Mouse (Mus musculus) heart, adult 18-20 months (tissue): ENCODE measurements around the gene Tmem208. TPM values are rescaled to one million over a fixed set of nuclear protein-coding genes. Genes with fewer than 3 reads are reported as not detected.
A peak's percentile ranks its signal among the peaks of the same experiment; 100 is the strongest.

Experiments used
- DNase-seq, 2 experiments: peaks; one replicate each; pipeline ENCODE4 v3.0.0; 2021 to 2022; ENCODE audit warnings: mixed read lengths in 1 of 2
- total RNA-seq, 2 experiments: library from RNA; stranded (reverse); gene quantifications; 2 replicates each; pipeline ENCODE4 v1.2.3; 2021

Gene Tmem208
- total RNA-seq, 2 experiments from 2014 or later = 24.3 to 26.6 TPM

DNA sequence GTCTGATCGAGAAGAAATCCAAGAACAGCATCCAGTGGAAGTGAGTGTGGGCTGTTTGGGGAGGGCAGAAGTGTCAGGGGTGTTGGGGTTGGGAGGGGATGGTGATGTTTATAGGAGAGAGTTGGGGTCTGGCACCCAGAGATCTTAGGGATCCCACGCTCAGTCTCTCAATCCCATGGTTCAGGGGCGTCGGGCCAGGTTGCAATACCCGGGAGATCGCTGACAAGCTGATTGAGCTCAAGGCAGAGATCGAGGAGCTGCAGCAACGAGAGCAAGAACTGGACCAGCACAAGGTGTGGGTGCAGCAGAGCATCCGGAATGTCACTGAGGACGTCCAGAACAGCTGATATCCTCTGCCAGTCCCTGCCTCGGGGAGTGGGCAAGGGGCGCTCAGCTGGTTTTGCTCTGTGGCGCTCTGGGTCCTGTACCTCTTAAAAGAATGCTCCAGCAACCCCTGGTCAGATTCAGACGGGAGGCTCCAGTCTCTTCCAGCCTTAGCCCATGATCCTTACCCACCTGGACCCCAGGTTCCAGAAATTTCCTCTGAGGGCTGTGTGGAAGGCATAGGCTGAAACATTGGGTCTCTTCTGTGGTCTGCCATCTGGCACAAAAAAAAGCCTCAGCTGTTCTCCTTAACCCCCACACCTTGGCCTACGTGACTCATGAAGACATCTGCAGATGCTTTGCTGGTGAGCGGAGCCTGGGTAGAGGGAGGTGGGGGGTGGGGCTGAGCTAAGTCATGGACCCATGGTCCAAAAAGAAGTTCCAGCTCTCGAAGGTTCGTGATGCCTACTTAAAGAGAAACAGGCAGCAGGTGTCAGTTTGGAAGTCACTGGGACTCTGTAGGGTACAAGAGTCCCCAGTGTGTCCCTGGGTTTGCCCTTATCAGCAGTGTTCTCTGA, 27.6 kb upstream of the Tmem208 start:
- DNase-seq = no peak

DNA sequence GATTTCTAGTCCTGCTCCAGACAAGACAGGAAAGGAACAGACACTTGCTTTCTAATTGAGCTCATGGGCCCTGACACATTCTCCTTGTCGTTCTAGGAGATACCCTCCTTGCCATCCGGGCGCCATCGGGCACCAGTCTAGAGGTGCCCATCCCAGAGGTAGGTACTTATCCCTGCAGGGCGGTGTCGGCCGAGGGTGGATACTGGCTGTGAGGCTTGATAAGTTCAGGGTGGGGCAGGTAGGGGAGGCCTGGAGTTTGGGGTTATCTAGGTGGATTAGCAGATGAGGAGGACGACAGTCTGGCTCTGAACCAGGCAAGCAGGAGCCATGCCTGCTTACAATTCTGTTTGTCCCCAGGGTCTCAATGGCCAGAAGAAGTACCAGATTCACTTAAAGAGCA, 26.2 kb upstream of the Tmem208 start:
- no peak for DNase-seq

DNA sequence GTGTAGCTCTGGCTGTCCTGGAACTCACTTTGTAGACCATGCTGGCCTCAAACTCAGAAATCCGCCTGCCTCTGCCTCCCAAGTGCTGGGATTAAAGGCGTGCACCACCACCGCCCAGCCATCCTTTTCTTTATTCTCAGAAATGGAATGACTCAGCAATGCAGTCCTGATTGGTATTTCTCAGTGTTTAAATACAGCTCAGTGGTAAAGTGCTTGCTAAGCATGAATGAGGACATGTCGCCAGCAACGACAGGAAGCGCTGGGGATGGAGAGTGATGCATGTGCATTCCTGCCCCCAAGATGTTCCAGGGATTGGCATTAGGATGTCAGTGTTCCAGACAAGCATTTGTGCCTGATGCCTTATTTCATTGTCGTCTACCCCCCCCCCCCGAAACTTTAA, 22.8 kb upstream of the Tmem208 start:
- no peak for DNase-seq

DNA sequence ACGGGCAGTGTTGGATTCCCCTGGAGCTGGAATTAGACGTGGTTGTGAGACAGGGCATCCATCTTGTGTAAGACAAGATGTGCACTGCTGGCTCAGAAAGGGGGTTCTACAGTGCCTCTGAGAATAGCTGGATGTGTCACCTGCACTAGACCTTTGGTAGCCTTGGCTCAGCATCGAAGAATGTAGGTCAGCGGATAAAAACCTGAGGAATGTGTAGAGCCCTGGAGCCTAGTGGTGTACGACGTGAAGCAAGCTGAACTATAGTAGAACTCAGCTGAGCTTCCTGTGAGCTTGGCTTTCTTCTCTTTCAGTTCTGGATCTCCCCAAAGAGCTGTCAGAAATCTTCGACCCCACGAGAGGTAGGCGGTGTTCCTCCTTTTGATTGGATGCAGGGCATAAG, 22.3 kb upstream of the Tmem208 start:
- no peak for DNase-seq

DNA sequence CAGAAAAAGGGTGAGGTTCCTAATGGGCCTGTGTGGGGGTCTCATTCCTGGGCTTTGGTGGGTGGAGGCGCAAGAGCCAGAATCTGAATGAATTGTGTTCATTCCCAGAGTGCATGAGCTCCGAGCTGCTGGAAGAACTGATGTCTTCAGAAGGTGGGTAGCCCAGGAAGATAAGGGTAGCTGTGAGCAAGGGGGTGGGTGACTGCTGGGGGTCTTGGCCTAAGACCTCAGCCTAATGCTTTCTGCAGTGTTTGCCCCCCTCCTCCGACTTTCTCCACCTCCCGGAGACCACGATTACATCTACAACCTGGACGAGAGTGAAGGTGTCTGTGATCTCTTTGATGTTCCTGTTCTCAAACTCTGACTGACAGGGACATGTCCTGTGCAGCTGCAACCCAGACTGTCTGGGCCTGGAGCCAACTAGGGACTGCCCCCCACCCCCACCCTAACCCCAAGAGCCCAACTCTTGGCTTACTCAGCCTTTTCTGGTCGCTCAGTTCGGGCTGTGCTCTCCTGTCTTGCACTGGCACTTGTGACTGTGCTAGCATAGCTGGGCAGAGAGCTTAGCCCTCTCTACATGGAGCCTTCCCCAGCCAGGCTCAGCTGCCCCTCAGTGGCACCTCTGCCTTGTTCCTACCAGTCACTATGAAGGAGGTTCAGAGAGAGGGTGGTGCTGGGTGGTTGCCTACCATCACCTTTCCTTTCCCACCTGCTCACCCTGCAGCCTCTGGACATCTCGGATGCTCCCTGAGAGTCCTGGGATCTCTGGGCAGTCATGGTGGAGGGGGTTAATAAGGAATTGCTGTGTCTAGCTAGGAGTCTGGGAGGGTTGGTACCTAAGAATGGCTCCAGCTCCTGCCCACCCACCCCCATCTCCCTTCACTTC, 21.6 kb upstream of the Tmem208 start:
- no peak for DNase-seq

DNA sequence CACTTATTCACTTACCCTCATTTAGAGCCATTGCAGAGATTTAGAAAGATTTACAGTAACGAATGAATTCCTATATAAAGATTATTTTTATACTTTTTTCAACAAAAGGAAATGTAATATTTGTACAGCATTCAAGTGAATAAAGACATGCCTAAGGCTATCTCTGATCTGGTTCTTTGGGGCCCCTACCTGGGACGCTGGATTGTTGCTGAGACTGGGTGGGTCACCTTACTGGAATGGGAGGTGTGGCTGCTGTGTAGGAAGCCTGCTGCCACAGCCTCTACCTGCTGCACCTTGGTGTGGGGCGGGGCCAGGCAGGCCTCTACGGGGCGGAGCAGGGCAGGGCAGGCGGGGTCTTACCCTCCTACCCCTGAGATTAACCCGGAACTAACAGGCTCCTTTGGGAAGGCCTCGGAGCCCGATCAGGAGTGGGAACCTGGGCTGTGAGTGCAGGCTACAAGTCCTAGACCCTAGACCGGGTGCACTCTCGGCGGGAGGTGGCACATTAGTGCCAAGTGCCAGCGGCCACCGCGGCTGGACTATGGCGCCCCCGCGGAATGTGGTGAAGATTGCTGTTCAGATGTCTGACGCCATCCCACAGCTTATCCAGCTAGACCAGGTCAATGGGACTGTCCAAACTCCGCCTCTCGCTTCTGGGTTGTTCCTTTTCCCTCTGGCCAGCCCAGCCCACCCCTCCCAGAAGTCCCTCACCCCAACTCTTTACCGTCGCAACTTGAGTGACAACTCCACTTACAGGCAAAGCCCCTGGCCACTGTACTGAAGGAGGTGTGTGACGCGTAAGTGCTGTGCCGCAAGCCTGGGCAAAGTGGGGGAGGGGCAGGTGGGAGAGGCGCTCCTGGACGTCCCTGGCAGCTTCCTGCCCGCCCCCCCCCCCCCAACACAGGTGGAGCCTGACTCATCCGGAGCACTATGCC, 20.7 kb upstream of the Tmem208 start, which contains the start of gene Elmo3:
TSS of gene Elmo3 (plus strand) at position 391 of the 935 bp plus-strand sequence.
- peak; percentile 43 to 51 for DNase-seq

DNA sequence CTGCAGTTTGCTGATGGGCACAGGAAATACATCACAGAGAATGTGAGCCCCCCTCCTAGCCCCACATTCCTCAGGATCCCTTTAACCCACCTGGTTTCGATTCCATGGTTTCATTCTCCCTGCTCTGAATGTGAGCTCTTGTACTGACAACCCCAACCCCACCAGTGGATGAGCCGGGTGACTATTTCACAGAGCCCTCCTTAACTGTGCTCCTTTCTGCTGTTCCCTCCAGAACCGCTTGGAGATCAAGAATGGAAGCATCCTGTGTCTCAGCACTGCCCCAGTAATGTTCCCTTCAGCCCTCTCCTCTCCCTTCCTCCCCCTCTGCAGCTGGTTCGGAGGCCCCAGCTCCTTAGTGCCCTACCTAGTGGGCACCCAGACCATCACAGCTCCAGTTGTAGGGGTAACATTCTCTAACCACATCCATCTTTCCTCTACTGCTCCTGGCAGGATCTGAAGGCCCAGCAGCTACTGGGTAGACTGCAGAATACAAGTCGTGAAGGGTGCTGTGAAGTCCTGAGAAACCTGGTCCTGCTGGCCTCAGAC, 19.9 kb upstream of the Tmem208 start:
- no peak for DNase-seq

DNA sequence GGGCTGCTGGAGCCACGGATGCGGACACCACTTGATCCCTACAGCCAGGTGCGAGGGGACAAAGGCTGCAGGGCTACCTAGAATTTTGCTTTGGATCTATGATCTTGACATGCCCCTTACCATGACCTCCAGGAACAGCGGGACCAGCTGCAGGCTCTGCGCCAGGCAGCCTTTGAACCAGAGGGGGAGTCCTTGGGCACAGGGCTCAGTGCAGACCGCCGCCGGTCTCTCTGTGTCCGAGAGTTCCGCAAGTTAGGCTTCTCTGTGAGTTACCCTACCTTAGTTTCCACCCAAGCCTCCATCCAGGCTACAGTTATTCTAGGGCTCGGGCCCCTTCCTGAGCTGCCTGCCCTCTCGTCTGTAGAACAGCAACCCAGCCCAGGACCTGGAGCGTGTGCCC, 18.5 kb upstream of the Tmem208 start:
- DNase-seq = no peak

DNA sequence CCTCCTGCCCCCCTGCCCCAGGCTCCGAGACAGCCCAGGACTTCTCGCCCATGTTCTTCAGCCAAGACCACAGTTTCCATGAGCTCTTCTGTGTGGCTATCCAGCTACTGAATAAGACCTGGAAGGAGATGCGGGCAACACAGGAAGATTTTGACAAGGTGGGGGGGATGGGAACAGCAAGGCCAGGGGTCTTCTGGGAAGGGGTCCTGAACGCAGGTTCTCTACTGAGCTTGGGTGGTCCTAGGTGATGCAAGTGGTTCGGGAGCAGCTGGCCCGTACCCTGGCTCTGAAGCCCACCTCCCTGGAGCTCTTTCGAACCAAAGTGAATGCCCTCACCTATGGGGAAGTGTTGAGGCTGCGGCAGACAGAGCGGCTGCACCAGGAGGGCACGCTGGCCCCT, 17.7 kb upstream of the Tmem208 start:
- no peak for DNase-seq

DNA sequence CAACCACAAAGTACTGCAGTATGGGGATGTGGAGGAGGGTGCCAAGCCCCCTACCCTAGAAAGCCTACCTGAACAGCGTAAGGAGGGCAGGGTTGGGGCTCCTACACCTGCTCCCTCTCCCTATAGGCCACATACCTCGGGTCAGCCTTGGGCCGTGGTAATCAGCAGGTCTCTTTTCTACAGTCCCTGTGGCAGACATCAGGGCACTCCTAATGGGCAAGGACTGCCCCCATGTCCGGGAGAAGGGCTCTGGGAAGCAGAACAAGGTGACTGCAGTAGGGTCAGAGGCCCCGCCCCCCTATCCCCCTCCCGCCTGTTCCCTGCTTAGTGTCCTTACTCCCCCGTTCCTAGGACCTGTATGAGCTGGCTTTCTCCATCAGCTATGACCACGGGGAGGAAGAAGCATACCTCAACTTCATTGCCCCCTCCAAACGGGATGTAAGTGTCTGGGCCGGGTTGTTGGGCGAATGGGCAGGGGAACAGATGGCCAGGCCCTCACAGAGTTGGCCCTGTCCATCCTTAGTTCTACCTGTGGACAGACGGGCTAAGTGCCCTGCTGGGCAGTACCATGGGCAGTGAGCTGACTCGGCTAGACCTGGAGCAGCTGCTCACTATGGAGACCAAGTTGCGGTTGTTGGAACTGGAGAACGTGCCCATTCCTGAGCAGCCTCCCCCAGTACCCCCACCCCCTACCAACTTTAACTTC, 16.9 kb upstream of the Tmem208 start:
- no peak for DNase-seq

DNA sequence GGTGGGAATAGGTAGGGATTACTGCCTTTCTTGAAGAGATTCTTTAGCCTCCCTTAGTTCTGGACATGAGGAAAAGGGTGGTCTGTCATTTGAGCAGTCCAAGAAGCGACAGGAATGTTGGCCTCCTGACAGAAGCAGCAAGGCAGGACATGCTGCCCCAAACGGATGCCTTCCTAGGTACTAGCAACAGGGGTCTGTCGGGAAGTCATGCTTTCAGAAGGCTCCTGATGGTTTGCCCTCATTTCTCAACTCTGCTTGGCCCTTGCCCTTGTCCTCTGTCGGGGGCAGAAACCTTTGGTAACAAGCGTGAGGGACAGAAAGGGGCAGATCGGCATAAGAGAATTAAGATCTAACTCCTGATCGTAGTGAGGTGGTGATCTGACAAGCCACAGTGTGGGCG, 16.0 kb upstream of the Tmem208 start:
- DNase-seq = no peak

DNA sequence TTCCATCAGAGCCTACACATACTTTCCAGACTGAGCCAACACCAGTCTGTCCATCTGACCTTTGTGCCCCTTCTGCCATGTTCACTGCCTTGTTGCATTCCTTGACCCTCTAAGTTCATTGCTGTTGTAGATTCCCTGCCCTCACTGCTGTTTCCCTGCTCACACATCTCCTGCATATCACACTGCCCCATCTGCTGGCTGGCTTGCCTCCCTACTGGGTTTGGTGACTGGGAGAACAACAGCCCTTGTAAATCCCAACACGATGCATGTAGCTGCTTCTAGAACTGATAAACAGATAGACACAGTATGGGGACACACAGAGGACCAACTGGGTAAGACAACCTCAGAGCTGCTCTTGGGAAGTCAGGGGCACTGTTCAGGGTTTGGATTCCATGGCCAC, 14.4 kb upstream of the Tmem208 start:
- no peak for DNase-seq

DNA sequence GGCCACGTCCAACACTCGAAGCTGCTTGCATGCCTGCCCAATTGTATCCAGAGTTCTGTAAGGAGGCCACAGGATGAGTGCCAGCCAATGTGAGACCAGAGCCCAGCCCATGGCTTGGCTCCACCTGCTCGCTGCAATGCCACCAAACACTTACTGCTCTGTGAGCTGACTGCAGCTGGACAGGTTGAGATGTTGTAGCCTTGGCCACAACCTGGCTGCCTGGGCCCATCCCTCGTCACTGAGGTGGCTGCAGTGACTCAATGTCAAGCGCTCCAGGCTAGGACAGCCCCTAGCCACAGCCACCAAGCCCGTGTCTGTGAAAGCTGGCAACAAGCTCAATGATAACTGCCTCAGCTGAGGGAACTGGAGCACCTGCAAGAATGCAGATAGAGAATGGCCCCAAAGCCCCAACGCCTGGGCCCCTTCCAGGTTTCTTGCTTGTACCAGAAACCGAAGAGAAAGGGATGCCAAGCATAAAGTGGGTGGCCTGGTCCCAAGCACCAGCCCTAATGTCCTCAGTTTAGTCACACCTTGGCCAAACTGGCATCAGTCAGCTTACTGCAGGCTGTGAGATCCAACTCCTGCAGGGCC, 13.2 kb upstream of the Tmem208 start:
- DNase-seq = peak in 1 of 2 experiments; percentile 69

DNA sequence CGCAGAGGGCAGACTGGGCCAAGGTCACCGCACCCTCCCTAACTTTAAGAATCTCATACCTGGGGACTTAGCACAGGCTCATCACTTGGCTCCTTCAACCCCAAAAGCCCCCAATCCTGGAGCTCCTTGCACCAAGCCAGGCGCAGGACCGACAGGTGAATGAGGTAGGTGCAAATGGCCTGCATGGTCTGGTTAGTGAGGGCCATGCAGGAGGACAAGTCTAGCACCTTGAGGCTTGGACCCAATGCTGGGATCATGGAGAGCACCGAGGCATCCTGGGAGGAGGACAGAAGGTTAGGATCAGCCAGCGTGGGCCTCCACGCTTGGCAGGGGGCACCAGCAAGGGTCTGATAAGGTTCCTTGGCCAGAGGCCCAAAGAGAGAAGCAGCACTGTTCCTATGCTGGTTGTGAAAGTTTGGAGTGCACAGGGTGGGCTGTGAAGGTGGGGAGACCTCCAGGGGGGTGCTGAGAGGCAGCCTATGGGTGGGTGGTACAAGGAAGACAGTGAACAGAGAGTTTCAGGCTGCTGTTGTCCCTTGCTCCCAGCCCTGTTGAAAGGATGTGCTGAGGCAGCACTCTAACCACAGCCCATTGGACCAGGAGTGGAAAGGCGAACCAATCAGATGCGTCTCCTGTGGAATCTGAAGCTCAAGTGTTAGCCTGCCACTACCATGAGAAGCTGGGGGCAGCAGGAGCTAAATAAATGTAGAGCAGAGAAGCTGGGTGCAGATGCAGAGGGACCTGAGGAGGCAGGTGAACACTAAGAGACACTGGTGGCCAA, 12.3 kb upstream of the Tmem208 start:
- no peak for DNase-seq

DNA sequence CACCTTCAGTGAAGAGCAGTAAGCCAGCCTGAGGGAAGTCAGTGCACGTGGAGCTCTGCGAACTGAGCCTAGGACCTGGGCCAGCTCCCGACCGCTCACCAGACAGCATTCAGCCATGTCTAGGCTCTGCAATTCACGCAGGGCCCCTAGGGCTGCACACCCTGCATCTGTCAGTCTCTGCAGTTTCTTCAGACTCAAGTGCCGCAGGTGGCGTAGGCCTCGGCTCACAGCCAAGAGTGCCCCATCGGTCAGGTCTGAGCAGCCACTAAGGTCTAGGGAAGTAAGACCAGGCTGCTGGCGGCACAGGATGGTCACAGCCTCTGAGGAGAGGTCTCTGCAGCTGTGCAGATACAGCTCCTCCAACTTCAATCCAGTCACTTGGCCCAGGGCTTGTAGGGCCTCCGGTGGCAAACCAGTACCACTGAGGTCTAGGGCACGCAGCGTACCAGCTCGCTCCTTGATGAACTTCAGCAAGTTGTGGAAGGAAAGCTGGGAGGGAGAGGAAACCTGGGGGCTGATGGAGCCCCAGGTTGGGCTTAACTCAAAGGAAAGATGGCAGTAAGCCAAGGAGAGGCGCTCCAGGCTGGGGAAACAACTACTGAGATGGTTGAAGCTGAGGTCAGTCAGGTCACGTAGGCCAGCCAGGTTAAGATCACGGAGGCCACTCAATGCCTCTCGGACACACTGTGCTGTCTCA, 10.9 kb upstream of the Tmem208 start:
- DNase-seq = no peak

DNA sequence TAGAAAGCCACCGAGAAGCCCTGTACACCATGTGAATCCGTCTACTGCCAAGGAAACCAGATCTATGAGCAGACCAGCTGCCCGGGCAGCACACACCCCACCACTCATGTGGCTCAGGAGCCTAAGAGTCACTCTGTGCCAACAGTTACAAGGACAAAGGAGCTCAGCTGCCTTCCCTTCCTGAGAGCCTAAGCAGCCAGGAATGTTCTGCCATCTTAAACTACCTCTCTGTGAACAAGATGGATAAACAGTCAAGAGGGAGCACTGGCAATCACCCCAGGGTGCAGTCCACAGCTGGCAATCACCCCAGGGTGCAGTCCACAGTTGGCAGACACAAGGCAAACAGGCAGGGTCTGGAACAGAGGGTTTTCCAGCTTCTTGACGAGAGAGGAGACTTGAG, 8.2 kb upstream of the Tmem208 start:
- peak in 1 of 2 experiments; percentile 36 for DNase-seq

DNA sequence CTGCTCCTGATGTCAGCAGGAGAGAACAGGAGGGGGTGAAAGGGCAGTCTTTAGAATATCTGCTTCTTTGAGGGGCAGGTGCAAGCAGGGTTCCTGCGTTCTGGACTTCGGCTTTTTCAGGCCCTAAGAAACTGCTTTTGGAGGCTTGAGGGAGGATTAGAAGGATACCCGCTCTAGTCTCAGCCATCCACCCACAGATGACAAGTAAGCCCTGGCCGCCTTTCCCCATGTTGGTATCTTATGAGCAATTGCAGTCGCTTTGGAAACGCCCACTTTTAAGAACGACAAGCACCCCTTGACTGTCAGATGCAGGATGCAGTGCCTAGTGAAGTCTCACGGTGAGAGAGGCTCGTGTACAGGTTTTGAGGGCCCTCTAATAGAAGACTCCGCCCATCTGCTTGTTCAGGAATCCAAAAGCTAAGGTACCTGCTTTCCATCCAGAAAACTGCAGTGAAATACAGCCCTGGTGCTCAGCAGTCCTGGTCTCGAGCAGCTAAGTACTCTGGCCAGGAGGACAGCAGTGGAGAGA, 7.4 kb upstream of the Tmem208 start:
- no peak for DNase-seq

DNA sequence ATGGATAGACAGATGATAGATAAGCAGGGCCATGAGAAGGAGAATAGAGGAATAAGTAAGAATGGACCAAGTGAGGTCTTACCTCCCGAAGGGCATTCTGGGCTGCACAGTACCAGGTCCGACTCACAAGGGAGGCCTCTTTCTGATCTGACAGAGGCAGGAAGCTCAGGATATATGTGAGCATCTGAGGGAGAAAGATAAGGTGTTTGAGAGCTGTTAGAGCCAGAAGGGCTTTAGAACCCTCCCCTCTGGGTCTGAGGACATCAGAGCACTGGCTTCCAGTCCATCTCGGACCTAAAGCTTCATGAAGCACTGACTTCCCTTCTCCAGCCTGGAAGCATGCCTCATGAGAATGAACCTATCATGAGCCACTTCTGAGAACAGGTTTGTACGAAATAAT, 3.0 kb upstream of the Tmem208 start:
- DNase-seq = no peak

DNA sequence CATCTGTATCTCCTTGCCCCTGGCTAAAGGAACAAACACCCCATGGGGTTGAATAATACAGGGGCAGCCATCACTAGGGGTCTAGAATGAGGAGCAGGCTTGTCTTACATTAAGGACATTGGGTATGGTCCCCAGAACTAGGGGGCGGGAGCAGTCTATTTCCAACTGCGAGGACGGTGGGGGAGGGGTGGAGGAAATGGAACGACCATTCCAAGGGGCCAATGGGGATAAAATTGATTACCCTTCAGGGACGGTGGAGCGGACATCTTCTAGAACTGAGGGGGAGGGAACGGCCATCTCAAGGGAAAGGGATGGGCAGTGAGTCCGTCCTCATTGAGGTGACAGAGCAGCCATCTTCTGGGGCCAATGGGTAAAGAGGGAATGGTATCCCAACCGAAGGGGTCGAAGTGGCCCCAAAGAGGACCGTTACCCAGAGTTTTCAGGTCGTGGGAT, 487 bp upstream of the Tmem208 start:
- no peak for DNase-seq
